Mouse (Mus musculus) left cerebral cortex, postnatal 14 days (tissue): ENCODE results near the gene Pex16. TPM values are rescaled to one million over a fixed set of nuclear protein-coding genes. Genes with fewer than 3 reads are reported as not detected.
A peak's percentile ranks its signal among the peaks of the same experiment; 100 is the strongest.
"Not testable (repeated sequence)": the region's sequence is repeated elsewhere in the genome, so short reads cannot be mapped to it uniquely, and the experiment has no call there.

Source experiments
- DNase-seq, 2 experiments: peaks; one replicate each; pipeline ENCODE4 v3.0.0; 2021 to 2022; ENCODE audit warnings: low spot score in 2 of 2, mixed read lengths in 1 of 2
- intact Hi-C: fragments of 180-260 bp; cut with DNase I; formaldehyde crosslinking; loops from one replicate; pipeline ENCODE4 v1.15.1; 2025
- total RNA-seq, 2 experiments: library from RNA; stranded (reverse); gene quantifications; 2 replicates each; pipeline ENCODE4 v1.2.3; 2021

Pex16 gene
- total RNA-seq, 2 experiments from 2014 or later = 36.5 to 41.2 TPM

DNA sequence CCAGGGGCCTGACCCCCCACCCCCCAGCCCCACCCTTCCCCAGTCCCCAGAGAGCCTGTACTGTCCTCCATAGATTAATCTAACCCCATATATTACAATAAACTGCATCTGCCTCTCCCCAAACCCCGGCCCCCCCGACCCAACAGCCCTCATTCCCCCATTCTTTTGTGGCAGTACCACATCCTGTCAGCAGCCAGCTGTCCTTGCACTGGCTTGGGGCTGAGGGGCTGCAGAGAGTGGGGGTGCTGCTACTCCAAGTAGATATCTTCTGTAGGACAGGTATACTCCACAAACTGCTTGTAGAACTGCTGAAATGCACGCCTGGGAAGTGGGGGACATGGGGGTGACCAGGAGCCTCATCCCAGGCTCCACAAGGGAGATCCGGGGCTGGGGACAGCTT is 9.6 kb downstream of the Pex16 start:
- intact Hi-C loops = no loop called here
- DNase-seq = no peak

DNA sequence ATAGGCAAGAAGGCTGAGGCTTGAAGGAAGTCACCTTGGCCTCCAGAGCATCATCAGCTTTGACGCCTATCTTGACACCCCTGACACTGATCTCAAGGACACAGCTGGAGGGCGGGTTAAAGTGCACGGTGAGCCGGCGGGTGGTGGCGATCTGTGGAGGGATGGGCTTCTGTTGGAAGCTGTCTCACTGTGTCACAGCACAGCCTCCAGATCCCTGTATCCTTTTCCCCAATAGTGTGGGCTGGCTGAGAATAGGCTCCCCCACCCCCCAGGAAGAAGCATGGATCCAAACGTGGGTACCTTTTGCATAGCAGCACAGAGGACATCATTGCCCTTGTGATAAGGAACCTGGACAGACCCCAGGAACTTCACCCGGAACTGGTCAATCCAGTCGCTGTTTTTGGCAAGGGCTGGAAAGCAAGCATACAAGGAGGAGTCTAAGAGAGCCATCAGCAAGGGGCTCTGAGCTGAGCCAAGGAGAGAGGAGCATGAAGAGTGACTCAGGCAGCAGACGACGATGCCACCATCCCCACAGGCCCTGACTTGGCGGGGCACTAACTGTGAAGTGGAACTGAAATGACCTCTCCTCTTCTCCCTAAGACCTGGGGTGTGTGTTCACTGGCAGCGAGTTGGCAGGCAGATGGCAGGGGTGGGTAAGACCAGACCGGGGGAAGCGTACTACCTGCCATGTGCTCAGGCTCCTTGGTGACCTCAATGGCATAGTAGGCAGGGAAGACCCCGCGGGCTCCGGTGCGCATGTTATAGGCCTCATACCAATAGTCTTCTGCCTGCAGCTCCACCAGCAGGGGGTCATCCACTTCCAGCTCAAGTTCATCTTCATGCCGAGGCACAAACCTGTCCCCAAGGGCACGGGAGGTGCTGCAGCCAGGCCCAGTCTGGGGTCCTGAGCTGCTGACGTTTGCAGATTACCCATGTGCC is 10.9 kb downstream of the Pex16 start:
- intact Hi-C loops = no loop called here
- DNase-seq = no peak

DNA sequence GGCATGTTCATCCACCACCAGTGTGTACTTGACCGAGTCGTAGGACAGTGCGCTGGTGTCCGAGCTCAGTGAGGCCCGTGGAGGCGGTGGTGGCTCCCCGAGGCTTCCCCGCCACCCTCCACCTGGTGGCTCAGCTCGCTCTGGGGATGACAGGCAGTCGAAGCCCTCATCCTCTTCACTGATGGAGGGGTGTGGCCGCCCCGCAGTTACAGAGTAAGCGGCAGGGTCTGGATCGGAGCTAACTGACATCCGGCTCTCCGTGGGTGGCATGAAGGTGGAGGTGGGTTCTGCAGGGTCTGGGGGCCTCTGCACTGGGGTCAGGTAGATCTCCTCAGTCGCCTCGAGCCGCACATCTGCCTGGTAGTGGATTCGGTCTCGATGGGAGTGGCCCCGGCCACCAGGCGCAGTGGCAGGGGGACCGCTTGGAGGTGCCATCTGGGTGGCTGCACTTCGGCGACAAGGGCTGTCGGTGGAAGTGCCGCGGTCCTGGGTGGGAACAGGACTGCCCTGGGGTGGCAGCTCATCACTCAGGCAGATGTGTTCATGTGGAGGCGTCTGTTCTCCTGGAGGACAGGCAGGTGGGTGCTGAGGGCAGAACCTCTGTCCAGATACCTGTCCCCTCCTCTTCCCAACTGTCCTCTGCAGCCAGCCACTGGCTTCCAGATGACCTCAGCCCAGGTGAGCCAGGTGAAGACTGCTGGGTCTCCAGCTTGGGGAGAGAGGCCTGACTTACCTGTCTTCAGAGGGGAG is 12.5 kb downstream of the Pex16 start:
- intact Hi-C loops = no loop called here
- no peak for DNase-seq

DNA sequence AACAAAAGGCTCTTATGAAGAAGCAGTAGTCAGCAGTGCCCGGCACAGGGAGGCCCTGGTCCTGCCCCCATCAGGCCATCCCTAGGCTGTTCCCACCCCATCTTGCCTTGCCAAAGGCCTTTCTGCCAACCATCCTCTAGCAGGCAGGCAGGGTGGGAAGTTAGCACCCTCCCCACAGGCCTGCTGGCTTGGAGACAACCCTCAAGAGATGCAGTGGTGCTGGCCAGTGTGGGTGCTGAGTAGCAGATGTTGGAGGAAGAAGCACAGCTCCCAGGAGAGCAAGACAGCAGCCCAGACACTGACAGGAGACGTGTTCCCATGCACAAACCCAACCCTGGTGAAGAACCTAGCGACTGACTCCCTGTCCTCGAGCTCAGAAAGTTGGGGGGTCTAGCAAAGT is 13.2 kb downstream of the Pex16 start:
- intact Hi-C loops = no loop called here
- no peak for DNase-seq

DNA sequence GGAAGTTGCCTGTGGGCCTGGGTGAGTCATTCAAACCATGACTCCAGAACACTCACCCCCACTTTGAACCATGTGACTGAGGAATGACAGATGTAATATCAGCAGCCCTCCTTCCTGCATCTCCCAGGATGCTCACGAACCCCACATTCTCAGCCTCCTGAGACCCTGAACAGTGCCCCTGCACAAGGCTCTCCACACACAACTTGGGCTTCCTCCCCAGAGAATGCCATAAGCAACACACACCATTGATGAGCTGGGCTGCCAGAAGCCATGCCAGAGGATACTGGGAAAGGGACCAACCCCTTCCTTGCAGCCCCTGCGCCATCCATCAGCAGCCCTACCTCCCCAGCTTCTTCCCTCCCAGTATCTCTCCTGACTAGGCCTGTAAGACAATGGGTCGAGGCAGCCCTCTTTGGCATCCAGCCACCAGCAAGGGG is 13.6 kb downstream of the Pex16 start:
- DNase-seq = no peak

DNA sequence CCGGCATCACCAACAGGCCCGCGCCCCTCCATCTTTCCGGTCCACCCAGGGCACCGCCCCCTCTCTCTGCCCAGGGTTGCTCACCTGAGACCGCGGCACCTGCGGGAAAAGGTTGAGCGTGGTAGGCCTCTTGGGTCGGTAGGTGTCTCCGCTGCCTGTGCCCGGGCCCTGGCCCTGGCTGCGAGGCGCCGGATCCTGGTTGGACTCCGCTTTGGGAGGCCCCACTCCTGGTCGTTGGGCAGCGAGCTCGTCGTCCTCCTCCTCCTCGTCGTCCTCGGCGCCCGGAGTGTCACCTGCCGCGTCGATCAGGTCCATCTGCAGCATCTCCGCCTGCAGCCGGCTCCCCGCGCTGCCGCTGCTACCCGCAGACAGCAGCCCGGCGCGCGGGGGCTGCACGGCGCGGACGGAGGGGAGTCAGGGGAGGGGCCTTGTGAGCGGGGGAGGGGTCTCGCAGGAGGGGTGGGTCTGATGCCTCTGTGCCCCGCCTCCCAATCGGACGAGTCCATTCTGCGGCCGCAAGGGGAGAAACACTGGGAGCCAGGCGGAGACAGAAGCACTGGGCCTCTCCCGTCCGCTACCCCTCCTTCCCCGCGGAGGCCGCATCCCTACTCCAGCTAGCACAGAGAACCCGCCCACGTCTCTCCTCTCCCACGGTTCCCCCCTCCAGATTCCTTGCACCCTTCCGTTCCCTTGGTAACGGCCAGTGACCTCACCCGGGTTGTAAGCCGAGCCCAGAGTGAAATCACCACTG is 14.6 kb downstream of the Pex16 start:
- intact Hi-C loops = no loop called here
- DNase-seq = peak; percentile 90 to 96

More for the DNA sequence above, 13.6 kb downstream of the Pex16 start:
- intact Hi-C loops = no loop called here

DNA sequence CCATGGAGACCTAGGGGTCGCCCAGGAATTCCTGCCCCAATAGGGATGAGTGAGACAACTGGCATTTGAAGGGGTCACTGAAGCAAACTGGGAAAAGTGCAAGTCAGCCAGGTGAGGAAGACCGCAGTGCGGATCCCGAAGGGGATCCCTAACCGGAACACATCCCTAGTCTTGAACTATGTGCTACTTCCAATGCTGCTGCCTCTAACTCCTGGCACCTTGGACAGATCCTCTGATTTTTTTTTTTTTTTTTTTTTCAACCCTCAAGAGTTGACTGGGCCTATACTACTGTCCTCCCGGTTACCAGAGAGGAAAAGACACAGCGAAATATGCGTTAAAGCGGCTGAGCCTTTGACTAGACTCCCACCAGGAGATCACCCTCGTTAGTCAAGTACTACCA is 15.2 kb downstream of the Pex16 start:
- intact Hi-C loops = loop anchor here (5.0 kb wide), 1 partner anchor 43 kb away; the partner anchor contains the start of gene Cry2
- no peak for DNase-seq

DNA sequence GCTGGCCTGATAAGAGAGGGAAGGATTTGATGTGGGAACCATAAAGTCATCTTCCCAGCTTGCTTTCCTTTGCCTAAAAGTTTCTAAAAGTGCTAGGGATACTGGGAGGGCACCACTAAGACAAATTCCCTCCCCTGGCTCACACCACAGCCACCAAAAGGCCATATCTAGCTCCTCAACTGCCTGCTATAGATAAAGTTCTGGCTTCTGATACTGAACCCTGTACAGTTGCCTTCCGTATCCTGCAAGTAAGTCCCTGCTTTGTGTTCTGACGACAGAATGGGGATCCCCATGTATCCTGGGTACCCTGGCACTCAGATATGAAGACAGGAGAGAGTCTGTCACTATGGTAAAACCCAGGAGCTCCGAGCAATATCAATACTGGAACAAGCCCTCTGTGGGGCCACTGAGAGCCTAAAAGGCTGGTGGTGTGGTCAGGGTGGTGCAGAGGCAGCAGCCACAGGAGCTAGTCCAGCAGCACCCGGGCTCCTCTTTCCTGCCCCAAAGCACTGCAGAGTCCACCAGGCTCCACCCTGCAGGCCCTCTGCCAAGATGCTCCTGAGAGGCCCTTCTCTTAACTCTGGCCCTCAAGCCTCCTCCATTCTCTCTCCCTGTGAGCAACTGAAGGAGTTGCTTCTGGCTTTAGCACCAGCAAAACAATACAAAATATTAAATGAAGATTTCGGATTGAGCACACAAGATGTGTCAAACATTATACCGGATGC is 15.9 kb downstream of the Pex16 start:
- no peak for DNase-seq
- intact Hi-C loops = loop anchor here (5.0 kb wide), 1 partner anchor 42 kb away; the partner anchor contains the start of gene Cry2

DNA sequence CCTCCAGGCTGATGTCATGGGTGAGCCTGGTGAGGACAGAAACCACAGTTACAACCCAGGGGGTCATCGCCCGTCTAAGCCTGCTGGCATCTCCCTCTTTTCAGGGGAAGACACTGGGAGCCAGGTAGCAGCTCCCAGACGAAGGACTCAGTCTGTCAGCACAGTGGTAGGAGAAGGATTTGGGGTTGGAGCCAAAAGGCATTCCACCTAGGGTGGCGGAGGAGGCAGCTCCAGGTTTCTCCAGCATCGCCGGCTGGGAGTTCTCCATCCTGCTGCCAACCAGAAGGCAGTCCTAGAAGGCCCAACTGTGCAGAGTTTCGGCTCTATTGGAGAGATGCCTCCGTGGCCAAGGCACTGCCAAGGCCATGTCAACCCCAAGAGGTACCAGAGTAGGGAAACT is 16.6 kb downstream of the Pex16 start:
- intact Hi-C loops = loop anchor here (5.0 kb wide), 1 partner anchor 41 kb away; the partner anchor contains the start of gene Cry2
- DNase-seq = no peak

DNA sequence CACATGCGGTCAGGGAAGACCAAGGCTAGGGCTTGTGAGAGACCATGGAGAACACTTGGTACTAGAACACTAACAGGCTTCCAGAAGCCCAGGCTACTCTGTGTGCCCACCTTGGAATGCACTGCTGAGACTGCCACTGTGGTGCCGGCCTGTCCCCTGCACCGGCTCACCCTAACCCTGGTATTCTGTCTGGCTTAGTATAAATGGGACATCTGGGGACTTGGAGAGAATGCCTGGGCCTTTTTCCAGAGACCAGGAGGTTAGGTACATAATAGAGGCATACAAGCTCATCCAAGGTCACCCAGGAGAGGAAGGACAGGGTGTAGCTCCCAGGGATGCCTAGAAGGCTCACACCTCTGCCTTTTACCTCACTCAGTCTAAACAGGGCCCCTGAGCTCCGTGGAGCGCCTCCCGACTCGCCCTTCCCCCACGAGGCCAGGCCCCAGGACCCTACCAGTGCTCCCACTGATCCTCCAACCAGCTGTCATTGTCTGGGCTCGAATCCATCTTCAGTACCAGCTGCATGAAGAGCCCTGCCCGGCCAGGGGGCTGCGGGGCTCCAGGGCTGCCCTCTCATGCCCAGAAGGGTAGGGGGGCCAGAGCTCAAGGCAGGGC is 17.3 kb downstream of the Pex16 start:
- DNase-seq = no peak
- intact Hi-C loops = loop anchor here (5.0 kb wide), 1 partner anchor 40 kb away; the partner anchor contains the start of gene Cry2

DNA sequence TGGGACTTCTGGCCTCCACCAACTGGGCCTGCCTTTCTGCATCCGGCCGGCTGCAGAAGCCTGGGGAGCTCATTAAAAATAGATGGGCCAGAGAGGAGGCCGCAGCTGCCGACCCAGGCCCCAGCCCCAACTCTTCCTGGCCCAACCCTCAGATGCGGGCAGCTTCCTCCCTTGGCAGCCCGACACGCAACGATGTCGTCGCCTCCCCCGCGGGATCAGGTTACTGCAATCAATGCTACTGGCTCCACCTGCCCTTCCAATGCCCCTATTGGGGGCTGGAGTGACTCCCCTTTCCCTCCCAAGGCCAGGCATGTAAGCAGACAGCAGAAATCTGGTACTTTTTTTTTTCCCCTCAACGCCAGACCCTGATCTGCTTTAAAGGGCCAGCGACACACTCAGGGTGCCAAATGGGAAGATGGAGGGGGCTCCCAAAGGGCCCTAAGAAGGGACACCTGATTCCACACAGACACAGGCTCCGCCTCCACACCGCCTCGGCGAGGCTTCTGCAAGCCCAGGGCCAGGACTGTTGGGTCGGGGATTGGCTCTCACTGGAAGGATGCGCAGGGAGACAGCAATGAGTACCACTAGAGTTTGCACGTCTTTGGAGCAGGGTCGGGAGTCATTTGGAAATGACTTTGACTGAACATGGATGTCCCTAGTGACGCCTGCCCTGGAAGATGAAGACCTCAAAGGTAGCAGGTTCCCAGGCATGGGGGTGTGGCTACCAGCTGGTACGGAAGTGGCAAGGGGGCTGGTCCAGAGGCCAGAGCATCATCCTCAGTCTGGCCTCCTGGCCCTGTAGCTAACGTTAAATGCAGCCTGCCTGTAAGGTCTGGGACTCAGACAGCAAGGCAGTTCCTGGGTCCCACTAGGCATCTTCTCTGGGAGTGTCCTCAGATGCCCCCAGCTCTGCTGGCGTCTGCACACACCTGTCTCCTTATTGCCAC is 18.1 kb downstream of the Pex16 start:
- intact Hi-C loops = loop anchor here (5.0 kb wide), 1 partner anchor 40 kb away; the partner anchor contains the start of gene Cry2
- DNase-seq = no peak

DNA sequence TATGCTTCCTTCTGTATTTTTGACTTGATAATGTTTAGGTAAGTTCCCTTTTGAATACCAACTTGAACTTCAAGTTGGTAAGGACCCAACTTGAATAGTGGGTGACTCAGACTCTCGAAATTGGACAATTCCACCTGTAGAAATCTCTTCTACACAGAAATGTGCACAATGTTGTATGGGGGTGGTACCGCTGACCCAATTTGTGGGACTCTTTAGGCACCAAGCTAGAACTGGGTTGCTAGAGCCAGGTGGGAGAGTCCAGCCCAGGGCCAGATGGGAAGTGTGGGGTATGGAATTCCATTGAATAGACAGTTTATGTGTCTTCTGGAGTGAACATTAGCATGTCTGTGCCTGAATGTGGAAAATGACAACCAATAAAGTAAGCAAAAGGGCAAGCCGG is 21.1 kb downstream of the Pex16 start:
- DNase-seq = no peak
- intact Hi-C loops = no loop called here

DNA sequence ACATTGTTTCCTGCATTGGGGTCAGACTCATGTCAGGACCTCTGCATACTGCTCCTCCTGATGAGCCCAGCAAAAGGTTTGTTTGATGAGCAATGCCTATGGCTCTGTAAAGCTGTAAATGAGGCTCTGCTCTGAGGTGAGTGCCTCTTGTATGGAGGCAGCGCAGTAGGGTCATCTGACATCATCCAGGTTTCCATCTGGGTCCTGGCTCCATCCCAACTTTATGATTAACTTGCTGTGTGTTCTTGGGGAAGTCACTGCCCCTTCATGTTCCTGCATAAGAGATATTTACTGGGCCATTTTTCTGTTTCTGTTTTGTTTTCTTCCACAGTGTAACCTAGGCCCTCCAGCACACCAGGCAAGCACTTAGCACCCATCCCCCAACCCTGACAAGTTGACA is 23.0 kb downstream of the Pex16 start:
- intact Hi-C loops = no loop called here

DNA sequence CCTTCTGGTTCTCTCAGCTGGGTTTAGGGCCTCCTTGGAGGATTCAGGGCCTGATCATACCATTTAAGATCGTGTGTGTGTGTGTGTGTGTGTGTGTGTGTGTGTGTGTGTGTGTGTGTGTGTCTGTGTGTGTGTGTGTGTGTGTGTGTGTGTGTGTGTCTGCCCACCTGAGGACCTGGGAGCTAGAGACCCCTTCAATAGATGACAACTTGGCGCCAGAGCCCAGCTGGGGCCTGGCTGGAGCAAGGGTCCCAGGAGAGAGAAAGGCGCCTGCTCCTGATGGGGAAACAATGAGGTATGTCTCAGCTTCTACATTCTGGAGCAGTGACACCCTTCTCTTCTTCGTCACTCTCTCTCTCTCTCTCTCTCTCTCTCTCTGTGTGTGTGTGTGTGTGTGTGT is 25.4 kb downstream of the Pex16 start:
- DNase-seq, intact Hi-C loops: not testable (repeated sequence)

More for the DNA sequence above, 23.0 kb downstream of the Pex16 start:
- DNase-seq = no peak

DNA sequence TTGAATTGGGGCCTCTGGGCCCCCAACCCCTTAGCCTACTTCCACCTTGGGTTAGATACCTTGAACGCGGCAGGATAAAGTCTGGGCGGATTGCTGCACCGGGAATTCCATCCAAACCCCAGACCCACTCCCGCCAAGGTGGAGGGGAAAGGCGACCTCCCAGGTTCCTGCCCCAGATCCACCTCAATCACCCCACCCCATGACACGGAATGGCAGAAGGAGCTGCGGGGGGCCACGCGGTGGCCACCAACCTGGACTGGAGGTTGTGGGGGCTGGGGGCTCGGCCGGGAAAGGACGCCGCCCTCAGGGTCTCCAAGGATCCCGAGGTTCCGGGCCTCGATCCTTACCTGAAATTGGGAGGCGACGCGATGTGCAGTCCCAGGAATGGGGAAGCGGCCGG is 26.2 kb downstream of the Pex16 start:
- no peak for DNase-seq
- intact Hi-C loops = no loop called here

DNA sequence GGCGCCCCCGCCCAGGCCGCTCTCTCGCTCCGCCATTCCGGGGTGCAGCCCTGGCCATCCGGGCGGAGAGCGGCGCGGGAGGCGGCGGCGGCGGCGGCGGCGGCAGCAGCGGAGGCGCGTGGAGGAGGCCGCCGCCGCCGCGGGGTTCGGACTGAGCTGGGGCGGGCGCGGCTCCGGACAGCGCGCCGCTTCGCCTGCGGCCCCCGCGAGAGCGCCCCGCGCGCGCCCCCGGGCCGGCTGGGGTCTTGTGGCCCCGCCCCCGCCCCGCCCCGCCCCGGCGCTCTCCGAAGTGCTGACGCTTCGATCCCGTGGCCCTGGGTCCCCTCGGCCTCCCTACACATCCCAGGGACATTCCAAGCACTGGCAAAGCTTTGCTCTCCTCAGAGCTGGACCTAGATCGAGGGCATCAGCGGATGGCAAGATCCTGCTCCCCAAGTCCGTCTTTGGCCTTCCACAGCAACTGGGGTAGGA is 26.6 kb downstream of the Pex16 start, which contains the start of gene Mapk8ip1:
TSS of gene Mapk8ip1 (minus strand) at position 173 of the 471 bp plus-strand sequence.
- DNase-seq = no peak

More for the DNA sequence above, 26.6 kb downstream of the Pex16 start, which contains the start of gene Mapk8ip1:
- intact Hi-C loops = no loop called here
